Mouse (Mus musculus) liver, embryonic 14.5 days (tissue): ENCODE results near the gene Chadl.

ENCODE experiments used
- CTCF ChIP-seq: IDR thresholded peaks from 2 replicates; pipeline ENCODE4 v1.5.1; 2016; ENCODE audit warnings: antibody characterized with exemption, low read depth, control low read depth
- EP300 ChIP-seq: IDR thresholded peaks from 2 replicates; pipeline ENCODE4 v1.6.1; 2016; ENCODE audit warnings: antibody characterized with exemption, low read depth

DNA sequence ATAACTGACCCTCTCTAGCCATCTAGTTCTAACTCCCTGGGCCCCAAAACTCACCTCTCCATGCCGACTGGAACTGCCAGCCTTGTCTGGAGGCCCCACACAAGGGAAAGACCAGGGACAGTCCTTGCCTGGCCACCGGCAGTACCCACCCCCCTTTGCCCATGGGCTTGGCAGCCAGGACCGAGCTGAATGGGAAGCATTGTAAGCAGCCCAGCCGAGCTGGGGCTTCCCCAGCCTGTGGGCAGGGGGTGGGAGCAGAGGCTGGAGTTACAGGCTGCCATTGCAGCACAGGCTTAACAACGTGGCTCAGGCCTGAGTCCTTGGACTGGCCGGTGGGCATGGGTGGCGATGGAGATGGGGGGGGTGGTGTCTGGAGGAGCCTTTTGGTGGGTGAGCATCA, at the start of gene Chadl:
- TF ChIP-seq CTCF (no peak), EP300 (no peak)
